Mouse (Mus musculus) liver, adult 2 months (tissue): ENCODE measurements around the gene Tmeff1. TPM values are rescaled to one million over a fixed set of nuclear protein-coding genes. Genes with fewer than 3 reads are reported as not detected.
A peak's percentile ranks its signal among the peaks of the same experiment; 100 is the strongest.
"Not testable (repeated sequence)": the region's sequence is repeated elsewhere in the genome, so short reads cannot be mapped to it uniquely, and the experiment has no call there.

Experiments
- DNase-seq: peaks from one replicate; pipeline ENCODE4 v3.0.0-alpha.2; 2011; ENCODE audit warnings: low read depth, low spot score; ENCODE audit errors: extremely low read depth
- H3K27ac ChIP-seq: fragments of 200-500 bp; replicated peaks from 2 replicates; pipeline ENCODE4 v1.5.1; 2012; ENCODE audit warnings: low read depth, mild to moderate bottlenecking, control low read depth, inconsistent platforms, low read length; ENCODE audit not compliant: insufficient read depth
- H3K27me3 ChIP-seq: fragments of 200-500 bp; 2 replicates; pipeline ENCODE4 v1.6.1; 2012; ENCODE audit warnings: mild to moderate bottlenecking, moderate library complexity, low read length, inconsistent platforms; ENCODE audit not compliant: control insufficient read depth, insufficient read depth
- H3K36me3 ChIP-seq: fragments of 200-500 bp; 2 replicates; pipeline ENCODE4 v1.6.1; 2012; ENCODE audit warnings: low read length, inconsistent platforms; ENCODE audit not compliant: control insufficient read depth, insufficient read depth
- H3K4me1 ChIP-seq: fragments of 200-500 bp; 2 replicates; pipeline ENCODE4 v1.6.1; 2011; ENCODE audit warnings: low read length; ENCODE audit not compliant: control insufficient read depth, insufficient read depth
- H3K4me3 ChIP-seq: fragments of 200-500 bp; 2 replicates; pipeline ENCODE4 v1.5.1; 2011; ENCODE audit warnings: low read depth, mild to moderate bottlenecking, control low read depth, low read length, moderate library complexity; ENCODE audit not compliant: insufficient read depth
- H3K79me2 ChIP-seq: fragments of 200-500 bp; 2 replicates; pipeline ENCODE4 v1.6.1; 2012; ENCODE audit warnings: inconsistent platforms, mild to moderate bottlenecking, low read length, moderate library complexity; ENCODE audit not compliant: control insufficient read depth, insufficient read depth
- H3K9ac ChIP-seq: fragments of 200-500 bp; 2 replicates; pipeline ENCODE4 v1.6.1; 2012; ENCODE audit warnings: low read depth, mild to moderate bottlenecking, control low read depth, inconsistent platforms, low read length
- CTCF ChIP-seq: fragments of 200-500 bp; IDR thresholded peaks from 2 replicates; pipeline ENCODE4 v1.5.1; 2011; ENCODE audit warnings: low read depth, low read length, control low read depth
- POLR2A ChIP-seq: fragments of 200-500 bp; IDR thresholded peaks from 2 replicates; pipeline ENCODE4 v1.6.1; 2011; ENCODE audit warnings: low read length, control low read depth; ENCODE audit not compliant: insufficient read depth; ENCODE audit errors: extremely low read depth
- WGBS: fragments of 180-500 bp; shearing (Covaris S2); methylation state at CpG from one replicate; pipeline ENCODE4 v1.1.7; 2018; 5-methylcytosine and 5-hydroxymethylcytosine counted together
- polyA plus RNA-seq: library from polyadenylated mRNA; depleted of rRNA; stranded (reverse); fragments of >200 nt; gene quantifications from 2 replicates; pipeline ENCODE4 v1.2.3, GENCODE M21; 2012
- total RNA-seq: library from RNA; depleted of rRNA; stranded (reverse); fragments of >200 nt; gene quantifications from 2 replicates; pipeline ENCODE4 v1.2.3, GENCODE M21; 2014

The Tmeff1 gene
- total and polyA plus RNA-seq, 2 experiments, result 0.09 TPM; not detected in 1

DNA sequence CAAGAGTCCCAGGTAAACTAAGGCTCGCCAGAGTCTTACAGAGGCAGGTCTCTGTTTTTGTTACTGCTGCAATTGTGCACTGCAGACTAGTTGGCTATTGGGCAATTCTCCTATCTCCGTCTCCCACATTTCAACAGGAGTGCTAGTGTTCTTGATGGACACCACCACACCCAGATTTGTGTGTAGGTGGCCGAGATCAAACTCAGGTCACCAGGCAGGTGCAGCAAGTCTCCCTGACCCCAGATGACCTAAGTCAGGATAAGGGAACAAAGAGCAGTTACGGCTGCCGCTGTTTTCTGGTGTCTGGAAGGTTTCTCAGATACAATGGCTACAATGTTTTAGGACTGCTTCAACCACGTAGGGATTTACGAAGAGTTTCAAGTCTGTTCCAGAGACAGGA is 95.2 kb downstream of the Tmeff1 start:
- TF ChIP-seq POLR2A, result no peak
- no peak for TF ChIP-seq CTCF
- no peaks in the 10 kb centered on the region for H3K4me1 ChIP-seq
- H3K4me3 ChIP-seq, result no peak overlapping the region
- H3K36me3 ChIP-seq, result no peaks in the 10 kb centered on the region
- WGBS, result 37% methylated on average over 7 of the region's 7 CpGs
- H3K79me2 ChIP-seq, result no peaks in the 10 kb centered on the region
- no peak for DNase-seq
- H3K27ac ChIP-seq, result no peak overlapping the region
- no peaks in the 10 kb centered on the region for H3K27me3 ChIP-seq
- H3K9ac ChIP-seq, result no peak overlapping the region

DNA sequence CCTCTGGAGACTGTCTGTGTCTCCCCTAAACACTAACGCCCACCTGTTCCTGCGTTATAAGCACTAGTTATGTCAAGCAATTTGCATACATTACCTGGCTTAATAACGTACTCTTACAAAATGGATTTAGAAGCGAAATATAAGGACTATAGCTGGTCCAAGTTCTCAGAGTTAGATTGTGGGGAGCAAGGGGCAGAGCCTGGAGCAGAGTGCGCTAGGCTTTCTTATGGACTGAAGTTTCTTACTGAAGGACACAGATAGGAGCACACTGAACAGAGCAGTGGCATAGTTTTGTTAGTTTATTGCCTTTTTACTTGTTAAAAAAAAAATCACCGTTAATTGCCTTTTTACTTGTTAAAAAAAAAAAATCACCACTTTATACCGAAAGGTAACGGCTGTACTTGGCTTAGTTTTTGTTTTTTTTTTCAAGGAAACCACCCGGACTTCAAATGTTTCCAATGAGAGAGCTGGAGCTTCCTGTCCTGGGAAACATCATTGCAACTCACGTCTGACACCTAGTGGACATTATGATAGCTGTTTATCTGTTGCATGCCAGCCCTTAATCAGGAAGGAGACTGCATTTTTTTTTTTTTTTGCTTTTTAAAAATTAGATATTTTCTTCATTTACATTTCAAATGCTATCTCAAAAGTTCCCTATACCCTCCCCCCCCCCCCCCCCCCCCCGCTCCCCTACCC is 95.8 kb downstream of the Tmeff1 start:
- no peaks in the 10 kb centered on the region for H3K4me1 ChIP-seq
- H3K36me3 ChIP-seq, result no peaks in the 10 kb centered on the region
- no peaks in the 10 kb centered on the region for H3K27me3 ChIP-seq
- H3K27ac ChIP-seq, result no peak overlapping the region
- TF ChIP-seq CTCF, result peak; percentile 54
- TF ChIP-seq POLR2A, result no peak
- no peak overlapping the region for H3K9ac ChIP-seq
- no peak overlapping the region for H3K4me3 ChIP-seq
- 29% methylated on average over 10 of the region's 11 CpGs for WGBS
- no peaks in the 10 kb centered on the region for H3K79me2 ChIP-seq
- peak; percentile 64 for DNase-seq

DNA sequence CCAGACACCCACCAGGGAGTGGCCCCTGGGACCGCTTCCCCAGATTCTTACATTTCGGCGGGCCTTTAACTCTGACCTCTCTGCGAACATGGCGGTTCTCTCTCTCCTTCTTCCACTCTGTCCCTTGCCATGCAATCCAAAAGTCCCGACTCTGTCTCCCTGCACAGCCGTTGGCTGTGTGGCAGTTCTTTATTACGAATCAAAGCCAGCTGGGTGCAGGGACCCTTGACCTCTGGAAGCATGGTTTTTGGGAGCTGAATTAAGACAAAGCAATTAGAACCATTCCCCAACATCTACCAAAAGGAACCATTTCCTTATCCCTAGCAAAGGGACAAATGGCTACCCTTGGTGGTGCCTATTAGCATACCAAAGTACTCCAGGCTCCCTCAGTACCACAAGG is 98.2 kb downstream of the Tmeff1 start:
- Histone ChIP-seq H3K4me1 (no peaks in the 10 kb centered on the region), H3K36me3 (no peaks in the 10 kb centered on the region), H3K27ac (no peak overlapping the region), H3K27me3 (no peaks in the 10 kb centered on the region), H3K4me3 (no peak overlapping the region), H3K79me2 (no peaks in the 10 kb centered on the region), H3K9ac (no peak overlapping the region)
- no peak for DNase-seq
- 93% methylated on average over 8 of the region's 8 CpGs for WGBS
- TF ChIP-seq POLR2A (no peak), CTCF (no peak)

DNA sequence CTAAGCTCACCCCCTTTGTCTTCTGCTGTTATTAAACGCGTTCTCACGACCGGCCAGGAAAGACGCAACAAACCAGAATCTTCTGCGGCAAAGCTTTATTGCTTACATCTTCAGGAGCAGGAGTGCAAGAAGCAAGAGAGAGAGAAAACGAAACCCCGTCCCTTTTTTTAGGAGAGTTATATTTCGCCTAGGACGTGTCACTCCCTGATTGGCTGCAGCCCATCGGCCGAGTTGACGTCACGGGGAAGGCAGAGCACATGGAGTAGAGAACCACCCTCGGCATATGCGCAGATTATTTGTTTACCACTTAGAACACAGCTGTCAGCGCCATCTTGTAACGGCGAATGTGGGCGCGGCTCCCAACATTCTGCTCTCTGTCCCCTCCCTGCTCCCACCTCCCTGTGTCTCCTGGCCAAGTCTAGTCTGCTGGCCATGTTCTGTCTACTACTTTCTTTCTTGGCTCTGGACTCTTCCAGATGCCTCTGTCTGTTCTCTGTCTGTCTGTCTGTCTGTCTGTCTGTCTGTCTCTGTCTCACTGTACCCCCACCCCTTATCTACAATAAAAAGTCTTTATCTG is 98.7 kb downstream of the Tmeff1 start:
- H3K36me3 ChIP-seq, H3K27ac ChIP-seq, H3K4me1 ChIP-seq, H3K79me2 ChIP-seq, DNase-seq, H3K27me3 ChIP-seq, H3K9ac ChIP-seq, H3K4me3 ChIP-seq: not testable (repeated sequence)
- WGBS, result 95% methylated on average over 18 of the region's 21 CpGs

DNA sequence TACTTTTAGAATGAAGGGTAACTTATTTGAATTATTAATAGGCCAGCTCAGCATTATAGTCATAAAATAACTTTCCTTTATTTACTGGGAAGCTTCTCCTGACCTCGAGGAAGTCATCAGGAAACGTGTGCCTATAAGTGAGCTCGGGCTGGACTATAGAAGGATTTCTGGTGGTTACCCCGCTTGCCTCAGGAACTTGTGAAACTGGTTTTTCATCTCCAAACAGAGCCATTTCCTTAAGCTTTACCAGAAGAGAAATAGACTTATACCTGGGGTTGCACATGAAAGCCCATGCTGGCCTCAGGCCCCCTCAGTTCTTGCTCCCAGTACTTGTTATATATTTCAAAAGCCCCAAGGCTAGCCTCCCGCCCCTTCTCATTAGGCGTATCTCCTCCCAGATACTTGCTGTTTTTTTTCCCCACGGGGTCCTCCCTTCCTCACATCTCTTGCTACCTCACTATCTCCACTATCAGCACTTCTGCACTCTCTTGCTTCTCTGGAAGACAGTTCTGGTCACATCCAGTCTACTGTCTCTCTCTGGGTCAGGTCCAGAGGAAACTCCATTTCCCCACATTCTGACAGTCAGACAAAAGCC is 99.7 kb downstream of the Tmeff1 start:
- Histone ChIP-seq H3K4me1 (no peaks in the 10 kb centered on the region), H3K9ac (no peak overlapping the region), H3K36me3 (no peaks in the 10 kb centered on the region), H3K4me3 (no peak overlapping the region), H3K79me2 (no peaks in the 10 kb centered on the region), H3K27ac (no peak overlapping the region), H3K27me3 (no peaks in the 10 kb centered on the region)
- DNase-seq, result no peak
- 60% methylated on average over 7 of the region's 7 CpGs for WGBS
- TF ChIP-seq CTCF (no peak), POLR2A (no peak)

DNA sequence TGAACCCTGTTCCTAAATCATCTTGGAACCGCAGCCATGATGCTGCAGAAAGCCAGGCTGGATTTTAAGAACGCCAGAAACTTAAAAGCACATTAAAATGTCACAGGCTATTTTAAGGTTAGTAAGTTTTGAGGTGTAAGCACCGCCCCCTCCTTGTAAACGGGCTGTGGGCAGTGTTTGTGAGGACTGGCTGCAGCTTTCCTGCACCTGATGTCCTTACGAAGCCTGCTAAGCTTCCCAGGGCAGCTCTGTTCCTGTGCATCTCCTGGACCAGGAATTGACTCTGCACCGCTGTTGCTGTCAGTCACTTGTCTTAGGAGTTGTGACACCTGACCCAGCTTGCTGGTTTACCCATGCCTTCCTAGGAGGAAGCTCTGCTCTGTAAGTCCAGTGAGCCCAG is 103.2 kb downstream of the Tmeff1 start:
- 79% methylated on average over 6 of the region's 6 CpGs for WGBS
- no peak overlapping the region for H3K27ac ChIP-seq
- no peak overlapping the region for H3K9ac ChIP-seq
- no peaks in the 10 kb centered on the region for H3K27me3 ChIP-seq
- H3K4me1 ChIP-seq, result no peaks in the 10 kb centered on the region
- H3K79me2 ChIP-seq, result no peaks in the 10 kb centered on the region
- DNase-seq, result no peak
- H3K4me3 ChIP-seq, result no peak overlapping the region
- no peak for TF ChIP-seq POLR2A
- TF ChIP-seq CTCF, result no peak
- H3K36me3 ChIP-seq, result no peaks in the 10 kb centered on the region
